Mouse (Mus musculus): ENCODE results near the gene Slc35d3. TPM values are rescaled to one million over a fixed set of nuclear protein-coding genes. Genes with fewer than 3 reads are reported as not detected.

Slc35d3 gene
- polyA plus RNA-seq (2015; fragmentation: Nextera tagmentation; extraction: Ambion mirVana) = 0.36 and 0.39 TPM in 2 replicates

DNA sequence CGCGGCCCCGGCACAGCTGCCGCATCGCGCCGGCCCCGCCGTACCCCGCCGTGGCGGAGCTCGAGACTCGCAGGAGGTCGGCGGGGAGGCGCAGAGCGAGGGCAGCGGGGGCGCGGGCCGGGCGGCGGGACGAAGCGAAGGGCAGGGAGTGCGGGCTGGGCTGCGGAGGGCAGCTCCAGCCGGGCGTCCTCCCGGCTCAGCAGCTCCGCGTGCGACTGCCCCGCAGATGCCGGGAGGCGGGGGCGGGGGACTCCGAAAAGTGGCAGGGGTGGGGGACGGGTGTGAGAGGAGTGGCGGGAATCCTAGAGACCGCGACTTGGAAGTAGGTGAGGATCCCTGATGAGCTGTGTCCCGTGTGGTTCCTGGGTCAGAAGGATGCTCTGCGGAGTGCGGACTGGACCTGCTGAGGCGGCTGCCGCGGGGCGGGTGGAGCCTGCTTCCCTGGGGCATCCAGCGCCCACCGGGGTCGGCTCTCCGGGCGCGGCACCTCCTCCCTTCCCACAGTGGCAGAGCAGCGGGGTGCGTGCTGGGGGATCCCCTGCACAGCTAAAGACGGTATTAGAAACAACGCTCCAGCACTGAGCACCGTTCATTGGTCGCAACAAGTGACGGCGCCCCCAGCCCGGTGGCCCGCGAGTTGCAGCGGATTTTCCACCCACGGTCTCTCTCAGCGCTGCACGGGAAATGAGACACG, at the start of gene Slc35d3:
Gene Slc35d3, minus strand, starts transcription at position 462 of the 694 bp plus-strand sequence.
- Histone ChIP-seq H3K4me1 (ENCODE audit: insufficient read depth, low read depth, low read length) (peaks cover 18% of the 10 kb centered on the region), H3K27me3 (replicated peaks; ENCODE audit: insufficient read depth, low read length) (peaks cover 39% of the 10 kb centered on the region), H3K4me3 (ENCODE audit: low read depth, low read length) (peak within 1 kb of the TSS; percentile 46), H3K9ac (replicated peaks; ENCODE audit: low read depth) (no peak within 1 kb of the TSS), H3K36me3 (ENCODE audit: insufficient read depth, low read length) (no peaks in the 10 kb centered on the region), H3K9me3 (ENCODE audit: low read length) (no peaks in the 10 kb centered on the region), H3K27ac (ENCODE audit: low read length) (no peak within 1 kb of the TSS), H3K4me2 (replicated peaks; ENCODE audit: low read depth, low read length) (peak within 1 kb of the TSS; percentile 89)
- peak; percentile 17; the same call in 1 of the 2 replicates for ATAC-seq
- DNase-seq (ENCODE audit: low spot score) = no peak
- WGBS = under 1% methylated on average over 39 of the region's 72 CpGs
- TF ChIP-seq EP300 (IDR thresholded peaks at IDR 0.05) (no peak), CTCF (IDR thresholded peaks at IDR 0.05) (0 out of 2 replicates have a peak, but pooled peaks have one; percentile 5)

DNA sequence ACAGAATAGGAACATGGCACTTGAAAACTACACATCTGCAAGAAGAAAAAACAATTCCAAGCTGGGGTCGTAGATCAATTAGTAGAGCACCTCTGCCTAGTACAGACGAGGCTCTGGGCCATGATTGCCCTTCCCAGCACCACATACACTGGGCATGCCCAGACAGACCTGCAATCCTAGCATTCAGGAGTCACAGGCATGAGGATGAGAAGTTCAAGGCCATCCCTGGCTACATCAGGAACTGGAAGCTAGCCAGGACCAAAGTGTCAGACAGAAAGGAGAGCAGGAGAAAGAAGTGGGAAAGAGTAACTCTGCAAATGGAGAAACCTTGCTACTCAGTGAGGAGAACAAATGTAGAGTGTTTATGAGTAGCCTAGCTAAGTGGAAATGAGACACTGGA, 48.9 kb upstream of the Slc35d3 start:
- no peaks in the 10 kb centered on the region for H3K4me1 ChIP-seq (ENCODE audit: insufficient read depth, low read depth, low read length)
- H3K27ac ChIP-seq (ENCODE audit: low read length) = no peak overlapping the region
- no peak for ATAC-seq
- H3K36me3 ChIP-seq (ENCODE audit: insufficient read depth, low read length) = no peaks in the 10 kb centered on the region
- no peak for TF ChIP-seq CTCF (IDR thresholded peaks at IDR 0.05)
- TF ChIP-seq EP300 (IDR thresholded peaks at IDR 0.05) = no peak
- H3K4me3 ChIP-seq (ENCODE audit: low read depth, low read length) = no peak overlapping the region
- H3K4me2 ChIP-seq (replicated peaks; ENCODE audit: low read depth, low read length) = no peak overlapping the region
- H3K9ac ChIP-seq (replicated peaks; ENCODE audit: low read depth) = no peak overlapping the region
- no peak for DNase-seq (ENCODE audit: low spot score)
- no peaks in the 10 kb centered on the region for H3K9me3 ChIP-seq (ENCODE audit: low read length)
- 64% methylated on average over 2 of the region's 2 CpGs for WGBS
- no peaks in the 10 kb centered on the region for H3K27me3 ChIP-seq (replicated peaks; ENCODE audit: insufficient read depth, low read length)

DNA sequence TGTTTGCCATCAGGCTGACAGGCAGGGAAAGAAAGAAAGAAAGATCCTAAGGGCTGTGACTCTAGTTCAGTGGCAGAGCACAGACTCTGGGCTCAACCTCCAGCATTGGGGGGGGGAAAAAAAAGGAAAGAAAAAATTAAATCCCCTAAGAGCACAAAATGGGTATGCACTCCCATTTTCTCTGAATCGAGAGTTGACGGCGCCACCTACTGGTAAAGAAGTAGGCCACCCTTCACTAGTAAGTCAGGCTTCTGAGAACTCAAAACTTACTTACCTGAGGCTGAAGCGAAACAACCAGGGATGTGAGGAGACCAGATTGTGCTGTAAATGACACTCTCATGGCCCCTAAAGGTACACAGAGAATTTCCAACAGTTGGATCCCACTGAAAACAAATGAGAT, 42.7 kb upstream of the Slc35d3 start:
- no peaks in the 10 kb centered on the region for H3K27me3 ChIP-seq (replicated peaks; ENCODE audit: insufficient read depth, low read length)
- no peak overlapping the region for H3K4me2 ChIP-seq (replicated peaks; ENCODE audit: low read depth, low read length)
- WGBS = 20% methylated on average over 4 of the region's 4 CpGs
- no peak overlapping the region for H3K27ac ChIP-seq (ENCODE audit: low read length)
- DNase-seq (ENCODE audit: low spot score) (peak; percentile 71), ATAC-seq (no peak)
- peaks cover 4% of the 10 kb centered on the region; the same call in 1 of the 2 replicates for H3K36me3 ChIP-seq (ENCODE audit: insufficient read depth, low read length)
- no peak for TF ChIP-seq EP300 (IDR thresholded peaks at IDR 0.05)
- peak; percentile 82 for TF ChIP-seq CTCF (IDR thresholded peaks at IDR 0.05)
- no peak overlapping the region for H3K4me3 ChIP-seq (ENCODE audit: low read depth, low read length)
- H3K9me3 ChIP-seq (ENCODE audit: low read length) = no peaks in the 10 kb centered on the region
- H3K4me1 ChIP-seq (ENCODE audit: insufficient read depth, low read depth, low read length) = no peaks in the 10 kb centered on the region
- no peak overlapping the region for H3K9ac ChIP-seq (replicated peaks; ENCODE audit: low read depth)

DNA sequence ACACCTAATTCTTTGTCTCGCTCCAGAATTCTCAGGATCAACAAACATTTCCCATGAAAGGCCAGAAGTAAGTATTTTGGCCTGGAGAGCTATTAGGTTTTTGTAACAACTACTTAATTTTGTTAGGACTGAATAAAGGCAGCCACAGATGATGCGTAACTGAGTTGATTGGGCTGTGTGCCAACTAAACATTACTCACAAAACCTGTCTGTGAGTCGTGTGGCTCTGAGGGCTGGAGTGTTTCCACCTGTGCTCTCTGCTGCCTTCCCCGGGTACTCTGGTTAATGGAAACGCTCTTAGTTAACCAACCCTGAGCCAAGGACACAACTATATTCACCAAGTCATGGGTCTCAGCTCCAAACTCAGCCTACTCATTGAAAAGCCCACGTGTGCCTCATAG, 41.9 kb upstream of the Slc35d3 start:
- no peaks in the 10 kb centered on the region for H3K9me3 ChIP-seq (ENCODE audit: low read length)
- no peak for TF ChIP-seq EP300 (IDR thresholded peaks at IDR 0.05)
- no peak for TF ChIP-seq CTCF (IDR thresholded peaks at IDR 0.05)
- DNase-seq (ENCODE audit: low spot score) = peak; percentile 35
- no peak overlapping the region for H3K9ac ChIP-seq (replicated peaks; ENCODE audit: low read depth)
- H3K27me3 ChIP-seq (replicated peaks; ENCODE audit: insufficient read depth, low read length) = no peaks in the 10 kb centered on the region
- H3K27ac ChIP-seq (ENCODE audit: low read length) = no peak overlapping the region
- no peak overlapping the region for H3K4me2 ChIP-seq (replicated peaks; ENCODE audit: low read depth, low read length)
- H3K4me1 ChIP-seq (ENCODE audit: insufficient read depth, low read depth, low read length) = no peaks in the 10 kb centered on the region
- no peak for ATAC-seq
- no peak overlapping the region for H3K4me3 ChIP-seq (ENCODE audit: low read depth, low read length)
- peaks cover 4% of the 10 kb centered on the region; the same call in 1 of the 2 replicates for H3K36me3 ChIP-seq (ENCODE audit: insufficient read depth, low read length)
- whole genome bisulfite sequencing = 54% methylated on average over 6 of the region's 6 CpGs

DNA sequence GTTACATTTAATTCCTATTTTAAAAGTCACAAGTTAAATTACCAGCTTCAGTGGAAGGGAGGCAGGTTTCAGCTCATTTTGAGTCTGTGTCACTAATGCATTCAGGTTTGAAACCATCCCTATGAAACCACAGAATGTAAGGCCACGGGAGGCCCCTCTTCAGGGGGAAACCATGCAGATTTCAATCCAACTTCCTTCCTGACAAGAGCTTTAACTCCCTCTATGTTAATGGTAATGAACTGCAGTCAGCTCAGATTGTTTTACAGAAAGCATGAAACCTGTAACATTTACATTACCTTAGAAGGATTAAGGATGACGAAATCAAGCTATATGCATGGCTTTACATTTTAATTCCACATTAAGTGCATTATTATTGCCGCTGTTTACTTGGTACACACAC, 40.4 kb upstream of the Slc35d3 start:
- Histone ChIP-seq H3K4me2 (replicated peaks; ENCODE audit: low read depth, low read length) (no peak overlapping the region), H3K9me3 (ENCODE audit: low read length) (no peaks in the 10 kb centered on the region), H3K27ac (ENCODE audit: low read length) (no peak overlapping the region), H3K9ac (replicated peaks; ENCODE audit: low read depth) (no peak overlapping the region), H3K27me3 (replicated peaks; ENCODE audit: insufficient read depth, low read length) (no peaks in the 10 kb centered on the region), H3K4me3 (ENCODE audit: low read depth, low read length) (no peak overlapping the region), H3K4me1 (ENCODE audit: insufficient read depth, low read depth, low read length) (no peaks in the 10 kb centered on the region), H3K36me3 (ENCODE audit: insufficient read depth, low read length) (peaks cover 4% of the 10 kb centered on the region; the same call in 1 of the 2 replicates)
- TF ChIP-seq EP300 (IDR thresholded peaks at IDR 0.05) = no peak
- TF ChIP-seq CTCF (IDR thresholded peaks at IDR 0.05) = no peak
- DNase-seq (ENCODE audit: low spot score) (no peak), ATAC-seq (no peak)
- 57% methylated on average over 3 of the region's 3 CpGs for WGBS

DNA sequence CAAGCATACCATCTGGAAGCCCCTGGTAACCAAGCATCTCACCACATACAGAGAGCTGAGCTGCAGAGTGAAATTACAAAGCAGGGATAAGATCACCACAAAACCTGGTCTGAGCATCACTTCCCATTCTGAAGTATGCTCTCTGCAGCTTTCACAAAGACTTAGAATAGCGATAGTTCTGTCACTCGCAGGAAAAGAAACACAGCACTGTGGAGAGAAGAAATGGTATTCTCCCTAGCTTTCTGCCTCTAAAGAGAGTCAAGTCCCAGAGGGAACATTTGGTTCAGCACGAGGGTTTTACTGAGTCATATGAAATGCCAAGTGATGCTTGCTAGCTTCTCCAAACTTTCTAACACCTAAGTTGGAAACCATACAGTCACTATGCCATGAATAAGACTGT, 38.6 kb upstream of the Slc35d3 start:
- Histone ChIP-seq H3K4me1 (ENCODE audit: insufficient read depth, low read depth, low read length) (no peaks in the 10 kb centered on the region), H3K4me3 (ENCODE audit: low read depth, low read length) (no peak overlapping the region), H3K9me3 (ENCODE audit: low read length) (no peaks in the 10 kb centered on the region), H3K9ac (replicated peaks; ENCODE audit: low read depth) (no peak overlapping the region), H3K27ac (ENCODE audit: low read length) (no peak overlapping the region), H3K36me3 (ENCODE audit: insufficient read depth, low read length) (peaks cover 4% of the 10 kb centered on the region; the same call in 1 of the 2 replicates), H3K27me3 (replicated peaks; ENCODE audit: insufficient read depth, low read length) (no peaks in the 10 kb centered on the region), H3K4me2 (replicated peaks; ENCODE audit: low read depth, low read length) (no peak overlapping the region)
- no peak for DNase-seq (ENCODE audit: low spot score)
- 88% methylated on average over 3 of the region's 3 CpGs for WGBS
- no peak for ATAC-seq
- TF ChIP-seq CTCF (IDR thresholded peaks at IDR 0.05) = no peak
- no peak for TF ChIP-seq EP300 (IDR thresholded peaks at IDR 0.05)
